Mouse (Mus musculus): ENCODE measurements around the gene Zkscan2. TPM values are rescaled to one million over a fixed set of nuclear protein-coding genes. Genes with fewer than 3 reads are reported as not detected.

The Zkscan2 gene
- 1 to 10 TPM; 1.7 to 5.7 (median 4.1) TPM for total RNA-seq (2022)

DNA sequence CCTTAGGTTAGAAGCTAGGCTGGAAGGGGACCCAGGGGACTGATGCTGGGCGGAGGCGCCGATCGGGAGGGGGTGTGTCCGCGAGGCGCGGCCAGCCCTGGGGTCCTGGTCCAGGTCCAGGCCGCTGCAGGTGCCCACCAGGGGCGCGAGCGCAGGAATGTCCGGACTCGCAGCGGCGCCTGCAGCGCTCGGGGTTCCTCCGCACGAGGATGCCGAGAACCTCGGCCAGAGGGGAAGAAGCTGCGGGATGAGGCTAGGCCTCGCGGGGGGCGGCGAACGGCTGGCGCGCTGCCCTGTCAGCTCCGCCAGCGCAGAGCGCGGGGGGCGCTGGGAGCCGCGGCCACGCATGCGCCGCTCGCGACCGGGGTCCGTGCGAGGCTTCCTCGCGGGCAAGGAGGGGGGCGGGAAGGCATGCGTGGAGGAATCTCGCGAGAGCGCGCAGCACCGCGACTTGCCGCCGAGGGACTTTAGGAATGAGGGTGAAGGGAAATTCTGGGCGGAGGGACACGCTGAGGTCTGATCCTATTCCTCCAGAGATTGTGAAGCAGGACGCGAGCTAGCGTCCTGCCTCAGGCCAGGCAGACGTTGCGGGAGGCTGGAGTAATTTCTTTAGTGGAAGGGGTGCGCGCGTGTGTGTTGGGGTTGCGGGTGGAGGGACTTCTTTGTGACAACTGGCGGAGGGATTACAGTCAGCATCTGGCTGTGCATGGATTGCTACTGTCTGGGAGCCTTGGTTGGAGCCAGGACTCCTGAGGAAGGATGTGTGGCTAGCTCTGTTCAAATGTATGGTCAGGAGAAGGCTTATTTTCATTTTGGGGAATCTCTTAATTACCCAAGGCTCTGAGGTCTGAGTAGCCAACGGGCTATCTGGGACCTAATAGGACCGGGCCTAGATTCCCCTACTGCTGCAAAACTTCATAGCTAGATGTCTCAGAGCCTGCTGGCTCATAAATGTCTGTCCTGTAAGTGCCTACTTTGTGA lies at the start of gene Zkscan2:
Gene Zkscan2 (minus strand): TSS at position 211 of the 981 bp plus-strand sequence.
- DNase-seq: peak; percentile 71

DNA sequence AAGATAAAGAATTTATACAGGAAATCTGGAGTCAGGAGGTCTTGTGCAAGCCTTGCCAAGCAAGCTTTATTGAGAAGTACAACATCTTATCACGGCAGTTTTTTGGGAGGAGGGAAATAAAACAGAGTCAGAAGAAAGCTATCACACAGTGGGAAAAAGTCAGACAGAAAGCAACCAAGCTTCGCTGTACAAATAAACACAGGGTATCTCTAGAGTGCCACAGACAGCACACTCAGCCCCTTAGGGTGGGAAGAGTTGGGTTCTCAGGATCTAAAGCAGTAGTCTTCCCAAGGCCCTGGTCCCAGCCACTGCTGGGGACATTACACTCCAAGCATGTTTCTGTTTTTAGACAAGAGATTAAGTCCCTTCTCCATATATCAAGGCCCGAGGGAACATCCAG lies 28.9 kb upstream of the Zkscan2 start:
- DNase-seq: no peak

- DNase-seq: no peak
Observed at GRCm38 (mm10) chr7:123525761-123526160, 25.5 kb upstream of the Zkscan2 start.

DNA sequence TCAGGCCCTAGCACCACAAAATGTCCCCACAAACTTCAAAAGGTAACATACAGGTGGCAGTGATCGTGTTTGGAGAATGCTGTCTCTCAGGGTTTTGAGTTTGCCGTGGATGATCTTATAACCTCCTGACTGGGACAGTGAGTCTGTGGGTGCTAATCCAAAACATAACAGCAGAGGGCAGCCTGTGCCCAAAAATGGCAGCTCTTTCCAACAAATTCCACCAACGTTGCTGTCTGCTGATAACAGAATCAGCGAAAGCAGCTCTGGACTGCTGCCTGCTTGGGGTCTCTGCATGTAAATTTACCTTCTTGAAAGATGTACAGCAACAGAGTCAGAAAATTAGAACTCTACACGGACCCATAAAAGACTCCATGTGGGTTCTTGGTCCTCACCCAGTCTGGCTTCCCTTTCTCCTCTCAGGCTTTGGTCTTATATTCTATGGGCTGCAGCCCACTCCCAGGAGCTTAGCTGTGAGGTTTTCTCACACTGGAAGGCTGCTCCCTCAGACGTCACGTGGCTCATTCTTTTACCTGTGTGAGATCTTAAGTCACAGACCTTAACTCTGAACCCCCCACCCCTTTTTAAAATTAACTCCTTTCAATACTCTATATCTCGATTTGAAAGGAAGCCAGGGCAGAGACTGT lies 24.1 kb upstream of the Zkscan2 start:
- peak; percentile 12 for DNase-seq

DNA sequence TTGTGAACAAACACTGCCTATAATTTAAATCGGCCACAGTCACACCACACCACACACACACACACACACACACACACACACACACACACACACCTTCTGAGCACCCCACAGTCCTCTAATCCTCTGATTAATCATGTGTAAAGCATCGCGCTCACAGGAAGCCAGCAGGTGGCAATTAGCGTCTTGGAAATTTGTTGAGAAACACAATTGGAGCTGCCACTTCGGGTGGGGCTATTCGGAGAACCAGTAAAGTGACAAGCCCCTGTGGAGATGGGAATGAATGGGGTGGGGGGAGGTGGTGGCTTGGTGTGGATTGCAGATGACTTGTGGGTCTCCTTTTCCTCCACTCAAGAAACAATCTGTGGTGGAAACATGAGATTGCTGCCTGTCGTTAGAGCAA lies 7.7 kb upstream of the Zkscan2 start:
- no peak for DNase-seq

DNA sequence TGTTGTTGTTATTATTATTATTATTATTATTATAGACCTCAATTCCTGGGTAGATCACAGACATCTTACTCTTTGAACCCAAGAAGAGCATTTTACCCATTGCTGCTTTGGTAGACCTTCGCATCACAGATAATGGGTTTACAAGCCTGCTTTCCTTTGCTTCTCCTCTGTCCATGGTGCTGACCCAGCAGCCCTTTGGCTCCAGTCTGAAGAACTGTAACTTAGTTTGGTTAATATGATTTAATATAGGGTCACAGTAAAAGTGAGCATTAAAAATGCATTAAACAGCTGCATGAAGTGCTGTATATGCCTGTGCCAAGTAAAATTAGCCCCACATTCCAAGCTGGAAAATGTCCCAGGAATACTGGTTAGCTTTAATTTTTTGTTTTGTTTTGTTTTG lies 3.1 kb upstream of the Zkscan2 start:
- peak; percentile 9 for DNase-seq

- no peak for DNase-seq
Observed at GRCm38 (mm10) chr7:123499481-123500238, 589 bp downstream of the Zkscan2 start.

DNA sequence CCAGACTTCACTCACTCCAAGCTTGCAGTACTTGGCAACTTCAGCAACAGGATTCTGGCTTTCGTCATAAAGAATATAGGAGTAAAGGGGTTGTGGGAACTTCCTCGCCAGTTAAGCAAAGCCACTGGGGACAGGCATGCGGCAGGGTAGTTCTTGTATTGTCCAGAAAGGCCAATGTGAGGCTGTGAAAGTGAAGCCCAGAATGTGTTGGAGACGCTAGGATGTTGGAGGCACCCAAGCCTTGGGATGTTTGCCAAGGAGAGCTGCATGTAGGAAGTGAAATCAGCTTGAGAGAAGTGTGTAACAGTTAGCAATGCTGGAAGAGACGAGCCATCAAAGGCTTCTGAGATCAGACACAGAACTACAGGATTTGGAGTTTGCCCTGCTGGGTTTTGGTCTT lies 12.5 kb downstream of the Zkscan2 start:
- no peak for DNase-seq

DNA sequence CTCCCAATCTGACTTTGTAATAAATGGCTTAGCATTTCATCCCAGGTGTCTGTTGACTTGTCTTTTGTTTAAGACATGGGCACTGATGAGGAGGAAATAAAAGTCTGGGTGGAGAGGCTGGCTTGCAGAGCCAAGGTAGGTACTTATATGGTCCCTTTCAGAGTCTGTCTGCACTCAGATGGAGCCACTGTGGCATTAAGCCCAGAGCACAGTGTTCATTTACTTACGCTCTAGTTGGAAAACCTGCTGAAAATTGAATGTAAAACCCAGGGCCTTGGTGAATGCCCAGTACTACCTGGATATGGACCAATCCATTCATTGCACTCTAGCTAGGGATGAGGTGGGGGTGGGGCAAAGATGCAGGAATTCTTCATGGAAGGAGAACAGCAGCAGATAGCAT lies 32.3 kb downstream of the Zkscan2 start:
- DNase-seq: no peak

DNA sequence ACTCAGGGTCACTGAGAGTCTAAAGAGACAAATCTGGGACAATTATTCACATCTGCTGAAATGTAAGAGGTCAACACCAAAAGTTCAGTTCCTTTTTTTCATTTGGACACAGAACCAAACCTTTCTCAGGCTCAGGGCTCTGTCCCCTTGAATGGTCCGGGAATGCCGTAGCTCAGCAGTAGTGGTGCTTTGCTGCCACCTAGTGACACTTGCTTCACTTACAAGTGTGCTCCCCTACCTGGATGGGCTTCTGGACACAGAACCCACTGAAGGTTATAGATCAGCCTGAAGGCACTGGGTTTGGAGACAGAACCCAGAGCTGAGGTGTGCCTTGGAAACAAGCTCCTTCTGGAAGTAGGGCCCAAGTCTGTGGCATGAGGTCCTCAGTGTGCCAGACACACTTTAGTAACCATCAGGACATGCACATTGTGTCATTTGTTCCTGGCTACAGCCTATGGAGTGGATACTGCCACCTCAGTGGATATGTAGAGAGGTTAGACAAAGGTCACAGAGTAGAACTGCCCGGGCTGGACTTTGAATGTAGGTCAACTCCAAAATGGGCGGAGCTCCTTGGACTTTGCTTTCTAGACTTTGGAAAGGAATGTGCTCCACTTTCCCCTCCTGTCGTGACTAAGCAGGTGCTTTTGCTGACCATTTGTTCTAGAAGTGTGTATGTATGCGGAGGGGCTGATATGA lies 34.4 kb downstream of the Zkscan2 start:
- peak; percentile 38 for DNase-seq

DNA sequence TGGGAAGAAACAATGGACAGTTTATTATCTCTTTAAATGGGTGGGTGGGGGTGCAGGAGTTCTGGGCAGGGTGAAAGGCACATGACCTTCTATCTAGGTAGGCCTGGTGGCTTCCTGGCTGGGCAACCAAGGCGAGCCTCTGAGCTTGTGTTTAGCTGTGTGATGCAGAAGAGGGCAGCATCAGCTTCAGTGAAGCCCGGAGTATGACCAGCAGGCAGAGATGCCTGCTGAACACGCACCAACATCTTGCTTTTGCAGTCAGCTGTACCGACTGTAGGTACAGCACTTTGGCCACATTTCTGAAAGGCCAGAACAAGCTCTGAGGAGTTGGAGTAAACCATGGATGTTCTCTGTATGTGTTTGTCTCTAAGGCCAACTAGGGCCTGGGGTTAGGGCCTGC lies 36.7 kb downstream of the Zkscan2 start:
- DNase-seq: no peak

GRCm38 (mm10) chr7:123462070-123462501 lies 38.2 kb downstream of the Zkscan2 start, which contains the start of gene Aqp8:
Gene Aqp8, plus strand, starts transcription at chr7:123462291.
- DNase-seq: no peak

DNA sequence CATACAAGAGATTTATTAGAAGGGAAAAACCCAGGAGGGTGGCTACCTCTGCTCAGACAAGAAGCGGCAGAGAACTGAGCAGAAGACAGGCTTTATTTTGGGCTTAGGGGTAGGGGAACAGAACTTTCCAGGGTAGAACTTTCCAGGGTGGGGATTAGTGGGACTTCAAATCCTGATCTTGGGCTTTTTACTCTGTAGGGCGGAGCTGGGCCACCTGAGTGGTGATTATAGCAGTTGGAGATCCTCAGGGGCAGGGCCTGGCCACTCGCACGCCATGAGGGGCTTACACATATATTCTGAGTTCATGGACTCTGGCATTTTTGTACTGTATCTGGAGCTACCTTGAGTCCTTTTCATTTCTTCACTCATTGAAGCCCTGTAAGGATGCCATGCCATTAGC lies 38.9 kb downstream of the Zkscan2 start:
- no peak for DNase-seq

DNA sequence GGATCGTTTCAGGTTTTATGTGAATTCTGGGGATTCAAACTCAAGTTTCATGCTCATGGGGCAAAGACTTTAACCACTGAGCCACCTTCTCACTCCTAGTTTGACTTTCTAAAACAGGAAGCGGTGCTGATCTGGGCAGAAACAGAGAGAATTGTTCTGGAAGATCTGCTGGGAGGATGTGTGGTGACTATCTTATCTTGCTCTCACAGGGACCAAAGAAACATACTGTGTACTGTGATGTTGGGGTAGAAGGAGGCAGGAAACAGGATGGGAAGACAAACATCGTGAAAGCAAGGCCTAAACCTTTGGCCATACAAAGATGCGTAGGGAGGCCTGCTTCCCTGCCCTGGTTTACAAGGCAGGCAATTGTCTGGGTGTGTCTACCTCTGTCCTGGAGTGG lies 41.0 kb downstream of the Zkscan2 start:
- DNase-seq: no peak

DNA sequence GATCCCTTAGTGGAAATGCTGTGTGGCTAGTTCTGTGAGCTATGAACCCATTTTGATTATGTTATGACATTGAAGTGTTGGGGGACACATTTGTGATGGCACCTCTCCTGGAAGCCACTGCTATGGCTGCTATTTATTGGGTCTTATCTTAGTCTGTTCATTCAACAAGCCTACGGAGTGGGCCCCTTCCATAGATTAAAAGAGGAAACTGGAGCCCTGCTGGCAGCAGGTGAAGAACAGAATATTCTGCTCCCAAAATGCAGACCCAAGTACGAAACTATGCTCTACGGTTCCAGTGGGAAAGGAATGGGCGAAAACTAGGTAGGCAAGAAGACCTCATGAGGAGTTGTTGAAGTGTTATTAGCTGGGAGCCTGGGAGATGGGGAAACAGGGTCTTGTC lies 41.9 kb downstream of the Zkscan2 start:
- no peak for DNase-seq

GRCm38 (mm10) chr7:123455088-123455487 lies 45.2 kb downstream of the Zkscan2 start:
- no peak for DNase-seq

GRCm38 (mm10) chr7:123453066-123453465 lies 47.2 kb downstream of the Zkscan2 start:
- no peak for DNase-seq

- no peak for DNase-seq
Observed at GRCm38 (mm10) chr7:123452551-123452950, 47.7 kb downstream of the Zkscan2 start.

GRCm38 (mm10) chr7:123450515-123450914 lies 49.7 kb downstream of the Zkscan2 start:
- DNase-seq: no peak

DNA sequence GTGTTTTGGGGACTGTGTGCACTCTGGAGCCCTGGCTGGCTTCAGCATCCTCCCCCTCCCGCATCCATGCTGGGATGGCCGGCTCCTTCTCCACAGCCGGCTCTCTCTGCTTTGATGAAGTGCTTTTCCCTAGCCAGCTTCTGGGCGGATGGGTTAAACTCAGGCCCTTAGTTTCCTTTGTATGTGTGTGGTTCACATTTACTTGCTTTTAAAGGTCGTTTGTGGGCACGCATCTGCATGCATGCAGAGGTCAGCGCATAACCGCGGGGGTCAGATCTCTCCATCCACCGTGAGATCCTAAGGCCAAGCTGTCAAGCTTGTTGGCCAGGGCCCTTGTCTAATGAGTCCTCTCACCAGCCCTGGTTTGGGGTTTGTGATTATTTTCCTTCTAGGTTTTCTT lies 50.6 kb downstream of the Zkscan2 start:
- DNase-seq: no peak

- DNase-seq: no peak
Observed at GRCm38 (mm10) chr7:123448794-123449193, 51.5 kb downstream of the Zkscan2 start.

DNA sequence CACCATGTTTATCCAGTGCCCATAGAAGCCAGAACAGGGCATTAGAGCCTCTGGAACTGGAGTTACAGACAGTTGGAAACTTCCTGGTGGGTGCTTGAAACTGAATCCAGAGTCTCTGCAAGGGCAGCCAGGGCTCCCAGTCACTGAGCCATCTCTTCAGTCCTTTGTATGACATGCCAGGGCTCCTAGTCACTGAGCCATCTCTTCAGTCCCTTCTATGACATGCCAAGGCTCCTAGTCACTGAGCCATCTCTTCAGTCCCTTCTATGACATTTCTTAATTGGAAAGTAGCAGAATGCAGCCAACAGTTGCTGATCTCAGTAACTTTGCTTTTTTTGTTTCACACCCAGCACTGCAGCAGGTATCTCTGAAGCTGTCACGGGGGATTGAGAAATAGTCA lies 58.2 kb downstream of the Zkscan2 start:
- DNase-seq: no peak
